Mouse (Mus musculus) heart, adult 8-10 months (tissue): ENCODE results near the gene Tmcc2. TPM values are rescaled to one million over a fixed set of nuclear protein-coding genes. Genes with fewer than 3 reads are reported as not detected.
"Not testable (repeated sequence)": the region's sequence is repeated elsewhere in the genome, so short reads cannot be mapped to it uniquely, and the experiment has no call there.

Experiments
- DNase-seq: peaks from one replicate; pipeline ENCODE4 v3.0.0; 2022; ENCODE audit warnings: low spot score
- total RNA-seq, 4 experiments: library from RNA; stranded (reverse); gene quantifications; 2 replicates each; pipeline ENCODE4 v1.2.4; 2022

Tmcc2 gene
- total RNA-seq, 4 experiments from 2014 or later, result 27.5 to 31.3 (median 28.9) TPM

- no peak for DNase-seq
These were observed 20.4 kb downstream of the Tmcc2 start for GRCm38 (mm10) chr1:132370681-132371173.

DNA sequence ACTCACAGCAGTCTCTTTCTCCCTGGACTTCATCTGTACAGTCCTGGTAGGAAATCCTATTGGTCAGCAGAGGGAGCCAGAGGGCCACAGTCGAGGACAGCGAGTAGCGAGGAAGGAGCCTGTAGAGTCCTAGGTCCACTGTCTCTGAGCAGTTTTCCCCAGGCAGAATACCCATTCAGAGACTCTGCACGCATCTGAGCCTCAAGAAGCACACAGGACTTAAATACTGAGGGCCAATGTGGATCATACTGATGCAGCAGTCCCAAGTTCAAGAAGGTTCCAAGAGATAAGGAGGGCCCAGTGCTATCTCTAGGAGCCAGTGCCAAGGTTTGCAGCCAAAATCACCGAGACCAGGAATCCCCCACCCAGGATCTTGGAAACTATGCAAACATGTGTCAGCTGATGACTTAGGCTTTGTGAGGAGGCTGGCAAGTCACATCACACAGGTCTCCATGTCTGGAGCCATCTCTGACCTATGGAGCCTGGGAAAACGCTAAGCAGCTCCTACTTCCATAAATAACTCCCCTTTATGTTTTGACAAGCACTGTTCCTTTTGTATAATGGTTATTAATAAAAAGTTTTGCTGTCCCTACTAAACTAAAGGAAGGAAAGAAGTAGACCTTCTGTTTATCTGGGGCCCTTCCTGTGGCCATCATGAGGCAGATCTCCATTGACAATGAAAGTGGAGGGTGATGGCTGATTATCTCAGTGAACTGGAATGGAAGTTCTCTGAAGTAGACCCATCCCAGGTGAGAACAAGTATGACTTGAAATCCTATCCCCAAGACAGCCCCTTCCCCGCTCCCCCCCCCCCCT is 23.2 kb downstream of the Tmcc2 start:
- DNase-seq, result peak; percentile 93

GRCm38 (mm10) chr1:132366937-132367336 is 24.1 kb downstream of the Tmcc2 start:
- no peak for DNase-seq

GRCm38 (mm10) chr1:132366235-132366634 is 24.8 kb downstream of the Tmcc2 start:
- DNase-seq, result no peak

GRCm38 (mm10) chr1:132365645-132366044 is 25.4 kb downstream of the Tmcc2 start:
- no peak for DNase-seq

DNA sequence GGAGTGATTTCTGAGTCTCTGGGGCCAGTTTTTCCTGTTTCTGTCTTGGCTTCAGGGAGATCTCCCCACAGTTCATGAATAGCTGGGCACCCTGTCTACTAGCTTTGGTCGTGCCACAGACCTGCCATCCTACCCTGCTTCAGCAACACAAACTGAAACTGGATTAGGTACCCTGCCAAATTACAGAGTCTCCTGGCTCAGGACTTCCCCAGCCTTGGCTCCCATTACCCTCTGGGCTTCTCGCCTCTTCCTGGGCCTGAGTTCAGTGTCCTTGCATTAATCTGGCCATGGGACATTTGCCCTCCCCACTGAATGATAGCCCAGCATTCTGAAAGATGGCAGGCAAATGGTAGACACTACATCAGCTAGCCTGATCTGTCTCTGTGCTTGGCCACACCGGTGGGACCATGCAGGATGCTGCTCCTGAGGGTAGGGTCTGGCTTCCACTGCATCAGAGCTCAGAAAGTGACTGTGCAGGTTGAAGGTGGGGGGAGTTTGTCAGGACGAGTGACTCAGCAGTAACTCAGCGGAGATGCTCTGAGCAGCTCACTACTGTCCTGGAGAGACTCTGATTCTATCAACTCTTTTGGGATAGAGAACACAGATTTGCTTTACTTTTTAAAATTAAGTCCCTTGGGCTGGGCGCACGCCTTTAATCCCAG is 26.1 kb downstream of the Tmcc2 start:
- DNase-seq, result no peak

GRCm38 (mm10) chr1:132364388-132364787 is 26.7 kb downstream of the Tmcc2 start:
- no peak for DNase-seq

- no peak for DNase-seq
These were observed 29.1 kb downstream of the Tmcc2 start for GRCm38 (mm10) chr1:132361959-132362358.

DNA sequence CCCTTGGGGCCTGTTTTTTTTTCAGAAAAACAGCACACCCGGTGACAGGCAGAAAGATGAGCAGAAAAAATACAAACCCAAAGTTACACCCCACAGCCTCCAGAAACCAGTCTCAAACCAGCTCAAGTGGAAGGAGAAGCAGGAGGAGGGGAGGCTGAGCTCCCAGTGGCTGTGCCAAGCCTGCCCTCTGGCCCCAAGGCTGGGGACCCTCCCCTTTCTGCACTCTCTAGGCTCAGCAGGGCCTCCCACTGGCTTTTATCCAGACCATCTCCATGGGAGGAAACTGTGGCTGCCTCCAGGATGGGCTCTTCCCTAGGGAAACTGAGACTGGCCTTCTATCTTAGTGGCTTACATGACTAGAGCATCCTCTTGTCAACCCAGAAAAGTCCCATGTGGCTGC is 34.2 kb downstream of the Tmcc2 start:
- no peak for DNase-seq

DNA sequence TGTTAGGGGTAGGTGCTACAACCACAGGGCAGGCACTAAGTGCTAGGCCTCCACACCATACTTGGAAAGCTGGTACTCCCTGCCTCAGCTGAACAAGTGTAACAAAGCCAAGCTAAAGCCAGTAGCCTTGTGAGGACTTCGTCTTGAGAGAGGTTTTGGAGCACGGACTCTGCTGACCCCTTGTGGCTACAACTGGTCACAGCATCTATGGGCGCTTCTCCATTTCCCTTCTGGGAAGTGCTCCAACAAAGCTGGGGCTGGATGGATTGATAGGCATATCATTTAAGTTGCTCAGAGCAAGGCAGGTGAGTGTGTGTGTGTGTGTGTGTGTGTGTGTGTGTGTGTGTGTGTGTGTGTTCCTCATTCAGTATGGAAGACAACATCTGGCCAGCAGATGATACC is 35.2 kb downstream of the Tmcc2 start:
- DNase-seq, result peak; percentile 93

DNA sequence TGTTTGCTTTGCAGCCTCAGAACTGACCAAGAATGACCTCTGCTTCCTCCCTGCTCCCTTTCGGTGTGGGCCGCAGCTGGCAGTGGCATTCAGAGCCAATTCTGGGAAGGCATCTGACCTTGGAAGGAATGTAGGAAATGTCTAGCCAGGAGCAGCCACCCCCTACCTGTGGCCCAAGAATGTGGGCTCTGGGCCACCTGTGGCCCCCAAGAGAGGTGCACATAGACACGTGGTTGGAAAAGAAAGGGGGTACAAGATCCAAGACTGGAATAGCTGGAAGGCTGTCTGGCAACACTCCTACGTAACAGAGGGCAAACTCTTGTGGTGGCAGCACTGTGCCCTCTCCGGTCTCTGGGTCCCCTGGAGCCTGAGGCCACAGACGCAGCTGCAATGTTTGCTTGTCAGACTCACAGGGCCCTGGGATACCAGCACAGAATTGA is 35.9 kb downstream of the Tmcc2 start:
- no peak for DNase-seq

GRCm38 (mm10) chr1:132354234-132354633 is 36.8 kb downstream of the Tmcc2 start:
- no peak for DNase-seq

GRCm38 (mm10) chr1:132353389-132353788 is 37.7 kb downstream of the Tmcc2 start:
- no peak for DNase-seq

DNA sequence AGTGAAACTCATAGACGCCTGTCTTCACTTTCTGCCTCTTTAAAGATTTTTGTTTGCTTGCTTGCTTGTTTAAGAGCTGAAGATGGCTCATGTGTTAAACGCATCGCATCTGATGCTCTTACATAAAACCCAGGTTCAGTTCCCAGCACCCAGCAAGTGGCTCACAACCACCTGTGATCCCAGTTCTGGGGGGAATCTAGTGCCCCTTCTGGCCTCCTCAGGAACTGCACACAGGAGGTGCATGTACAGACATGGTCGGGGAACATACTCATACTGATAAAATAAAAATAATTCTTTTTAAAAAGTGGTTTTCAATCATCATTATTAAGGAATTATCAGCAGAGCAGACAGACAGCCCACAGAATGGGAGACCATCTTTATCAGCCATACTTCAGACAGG is 40.0 kb downstream of the Tmcc2 start:
- no peak for DNase-seq

DNA sequence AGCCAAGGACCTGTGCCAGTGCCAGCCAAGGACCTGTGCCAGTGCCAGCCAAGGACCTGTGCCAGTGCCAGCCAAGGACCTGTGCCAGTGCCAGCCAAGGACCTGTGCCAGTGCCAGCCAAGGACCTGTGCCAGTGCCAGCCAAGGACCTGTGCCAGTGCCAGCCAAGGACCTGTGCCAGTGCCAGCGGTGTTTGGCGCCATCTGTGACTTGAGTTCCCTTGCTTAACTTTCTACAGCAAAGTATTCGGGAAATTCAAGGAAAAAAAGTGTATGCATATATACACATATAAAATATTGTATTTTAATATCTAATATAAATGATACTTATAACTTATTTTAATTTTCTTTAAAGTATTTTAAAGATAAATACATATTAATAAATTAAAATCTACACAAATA is 41.5 kb downstream of the Tmcc2 start:
- not testable (repeated sequence) for DNase-seq

DNA sequence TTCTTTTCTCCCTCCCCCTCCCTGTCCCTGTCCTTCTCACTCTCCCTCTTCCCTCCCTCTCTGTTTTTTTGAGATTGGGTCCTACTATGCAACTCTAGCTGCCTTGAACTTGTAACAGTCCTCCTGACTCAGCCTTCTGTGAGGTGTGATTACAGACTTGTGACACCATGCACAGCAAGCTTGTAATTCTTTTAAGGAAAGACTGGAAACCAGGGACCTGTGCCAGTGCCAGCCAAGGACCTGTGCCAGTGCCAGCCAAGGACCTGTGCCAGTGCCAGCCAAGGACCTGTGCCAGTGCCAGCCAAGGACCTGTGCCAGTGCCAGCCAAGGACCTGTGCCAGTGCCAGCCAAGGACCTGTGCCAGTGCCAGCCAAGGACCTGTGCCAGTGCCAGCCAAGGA is 42.0 kb downstream of the Tmcc2 start:
- DNase-seq, result not testable (repeated sequence)

GRCm38 (mm10) chr1:132348401-132348800 is 42.7 kb downstream of the Tmcc2 start:
- DNase-seq, result no peak

GRCm38 (mm10) chr1:132346951-132347350 is 44.1 kb downstream of the Tmcc2 start:
- no peak for DNase-seq

DNA sequence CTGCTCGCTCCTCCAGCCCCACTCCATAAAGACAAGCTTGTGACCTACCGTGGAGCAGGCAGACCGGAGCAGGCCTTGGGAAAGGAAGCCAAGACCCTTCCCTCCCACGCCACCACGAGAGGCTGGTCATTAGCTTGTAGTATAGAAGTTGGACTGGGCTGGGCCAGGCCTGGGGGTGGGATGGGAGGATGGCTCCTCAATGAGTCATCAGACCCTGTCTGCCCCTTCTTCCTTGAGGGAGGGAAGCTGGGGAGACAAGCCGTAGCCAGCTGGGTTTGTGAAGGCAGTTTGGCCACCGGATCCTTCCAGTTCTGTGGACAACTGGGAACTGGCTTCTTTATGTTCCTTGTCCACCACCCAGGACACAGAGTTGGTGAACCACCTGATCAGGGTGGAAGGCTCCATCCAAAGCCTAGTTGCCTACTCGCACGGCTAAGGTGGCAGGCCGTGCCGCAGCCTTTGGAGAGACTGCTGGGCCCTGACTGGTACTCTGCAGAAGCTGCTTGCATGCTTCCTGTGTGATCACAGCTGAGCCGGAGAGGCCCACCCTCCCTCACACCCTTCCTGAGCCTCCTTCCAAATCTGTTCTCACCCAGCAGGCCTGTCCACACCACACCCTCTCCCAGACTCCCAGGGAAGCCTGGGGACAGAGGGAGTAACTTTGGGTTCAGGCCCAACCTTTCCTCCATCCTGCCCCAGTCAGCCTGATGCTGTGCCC is 44.8 kb downstream of the Tmcc2 start:
- peak; percentile 75 for DNase-seq

- DNase-seq, result no peak
These were observed 45.6 kb downstream of the Tmcc2 start for GRCm38 (mm10) chr1:132345514-132345913.

DNA sequence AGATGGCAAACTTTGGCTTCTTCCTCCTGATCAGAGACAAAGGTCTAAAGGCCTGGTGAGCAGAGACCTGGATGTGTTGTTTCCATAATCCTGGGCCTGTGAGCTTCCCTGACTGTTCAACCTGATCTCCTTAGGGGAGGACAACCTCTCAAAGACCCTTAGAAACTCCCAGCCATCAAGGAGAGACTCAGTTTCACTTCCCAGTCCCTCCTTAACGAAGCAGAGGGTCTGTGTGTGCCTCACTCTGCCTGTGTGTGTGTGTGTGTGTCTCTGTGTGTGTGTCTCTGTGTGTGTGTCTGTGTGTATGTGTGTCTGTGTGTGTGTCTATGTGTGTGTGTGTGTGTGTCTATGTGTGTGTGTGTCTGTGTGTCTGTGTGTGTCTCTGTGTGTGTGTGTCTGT is 47.4 kb downstream of the Tmcc2 start:
- no peak for DNase-seq

- DNase-seq, result no peak
These were observed 47.9 kb downstream of the Tmcc2 start for GRCm38 (mm10) chr1:132343191-132343590.
